Mouse (Mus musculus) ES-E14 (cell line): ENCODE data around the gene Efna1. TPM values are rescaled to one million over a fixed set of nuclear protein-coding genes. Genes with fewer than 3 reads are reported as not detected.

ENCODE experiments used
- DNase-seq: peaks from one replicate; pipeline ENCODE4 v3.0.0-alpha.2; 2013; ENCODE audit warnings: low read depth, low spot score
- H3K27ac ChIP-seq: 2 replicates; pipeline ENCODE4 v1.5.1; 2012; ENCODE audit warnings: low read depth, mild to moderate bottlenecking, low read length, moderate library complexity, mixed read lengths; ENCODE audit not compliant: poor library complexity, insufficient read depth, severe bottlenecking
- H3K36me3 ChIP-seq: 2 replicates; pipeline ENCODE4 v1.6.1; 2012; ENCODE audit warnings: mild to moderate bottlenecking, low read length, moderate library complexity, mixed read lengths; ENCODE audit not compliant: control insufficient read depth, poor library complexity, insufficient read depth, severe bottlenecking
- H3K4me1 ChIP-seq, 2 experiments: fragments of 150-350 bp in 1 of 2; sonication (generic) in 1 of 2; 2 replicates each; pipeline ENCODE4 v1.6.1; 2012; ENCODE audit warnings: low read length in 2 of 2, mild to moderate bottlenecking in 1 of 2, mixed read lengths in 1 of 2; ENCODE audit not compliant: control insufficient read depth in 2 of 2, insufficient read depth in 2 of 2, poor library complexity in 1 of 2
- H3K4me3 ChIP-seq, 2 experiments: fragments of 150-350 bp in 1 of 2; sonication (generic) in 1 of 2; 2 replicates each; pipeline ENCODE4 v1.5.1; 2012; ENCODE audit warnings: low read length in 2 of 2, low read depth in 1 of 2, mild to moderate bottlenecking in 1 of 2, mixed read lengths in 1 of 2; ENCODE audit not compliant: insufficient read depth in 1 of 2, poor library complexity in 1 of 2, severe bottlenecking in 1 of 2
- H3K9ac ChIP-seq: 2 replicates; pipeline ENCODE4 v1.6.1; 2012; ENCODE audit warnings: low read depth, mild to moderate bottlenecking, low read length, mixed read lengths; ENCODE audit not compliant: poor library complexity, insufficient read depth, severe bottlenecking
- H3K9me3 ChIP-seq: fragments of 150-350 bp; sonication (generic); 2 replicates; pipeline ENCODE4 v1.6.1; 2012; ENCODE audit warnings: low read depth, mild to moderate bottlenecking, low read length; ENCODE audit not compliant: control insufficient read depth, insufficient read depth
- CHD2 ChIP-seq: IDR thresholded peaks from 2 replicates; pipeline ENCODE4 v1.6.1; 2014; ENCODE audit warnings: mild to moderate bottlenecking, low read depth, low read length, inconsistent platforms
- HCFC1 ChIP-seq: IDR thresholded peaks from 2 replicates; pipeline ENCODE4 v1.6.1; 2012; ENCODE audit warnings: low read length, inconsistent platforms, borderline replicate concordance; ENCODE audit not compliant: insufficient read depth
- MAFK ChIP-seq: IDR thresholded peaks from 2 replicates; pipeline ENCODE4 v1.6.1; 2014; ENCODE audit warnings: mild to moderate bottlenecking, low read depth, low read length, inconsistent platforms; ENCODE audit not compliant: insufficient read depth
- ZC3H11A ChIP-seq: IDR thresholded peaks from 2 replicates; pipeline ENCODE4 v1.6.1; 2012; ENCODE audit warnings: low read depth, mild to moderate bottlenecking, inconsistent platforms, low read length, borderline replicate concordance
- ZNF384 ChIP-seq: IDR thresholded peaks from 2 replicates; pipeline ENCODE4 v1.6.1; 2012; ENCODE audit warnings: low read depth, low read length, inconsistent platforms
- in situ Hi-C, 2 experiments: fragments of 600-800 bp; cut with MboI; formaldehyde crosslinking; loops; one replicate each; pipeline ENCODE4 v1.15.1; 2025; ENCODE audit warnings: low sequenced_read_pairs in 2 of 2, inconsistent platforms in 1 of 2; ENCODE audit not compliant: unreplicated experiment in 2 of 2
- total RNA-seq: library from RNA; depleted of rRNA; stranded (reverse); fragments of 300-350 nt; gene quantifications from 2 replicates; pipeline ENCODE4 v1.2.3, GENCODE M21; 2012

Gene Efna1
- total RNA-seq, 1 experiment: 2.1 TPM

DNA sequence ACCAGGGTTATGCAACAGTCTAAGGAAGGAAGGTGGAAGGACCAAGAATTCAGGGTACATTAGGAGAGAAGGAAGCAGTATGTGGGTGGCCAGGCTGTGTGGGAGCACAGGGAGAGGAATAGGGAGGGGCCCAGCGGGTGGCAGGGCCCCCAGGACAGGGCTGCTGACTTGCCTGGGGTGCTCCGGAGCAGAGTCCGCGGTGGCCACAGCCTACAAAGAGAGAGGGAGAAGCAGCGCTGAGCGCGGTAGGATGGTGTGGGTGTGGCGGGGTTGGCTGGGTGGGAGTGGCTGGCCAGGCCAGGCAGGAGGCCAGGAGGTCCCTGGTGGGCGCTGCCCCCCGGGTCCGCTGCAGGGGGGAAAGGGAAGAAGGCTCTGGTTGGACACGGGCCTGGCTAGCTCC, 42.4 kb downstream of the Efna1 start:
- H3K4me1 ChIP-seq: peaks cover 2 to 9% of the 10 kb centered on the region in 2 experiments; a peak in 2 of 4 replicates
- DNase-seq: no peak
- TF ChIP-seq ZC3H11A (no peak), CHD2 (no peak), MAFK (no peak), ZNF384 (no peak), HCFC1 (no peak)
- no peak overlapping the region for H3K27ac ChIP-seq
- H3K9me3 ChIP-seq: no peaks in the 10 kb centered on the region
- H3K9ac ChIP-seq: no peak overlapping the region
- peaks cover 8% of the 10 kb centered on the region for H3K36me3 ChIP-seq
- in situ Hi-C loops: no loop called here
- no peak overlapping the region for H3K4me3 ChIP-seq

GRCm38 (mm10) chr3:89237682-89238081, 43.3 kb downstream of the Efna1 start:
- TF ChIP-seq ZNF384: no peak
- no peak for TF ChIP-seq CHD2
- no peak for TF ChIP-seq ZC3H11A
- TF ChIP-seq MAFK: no peak
- no peak for TF ChIP-seq HCFC1
- H3K4me3 ChIP-seq: peak overlapping the region; percentile 34 to 36; a peak in 3 of 4 replicates
- DNase-seq: no peak
- H3K9ac ChIP-seq: peak overlapping the region; percentile 34; the same call in 1 of the 2 replicates
- no peak overlapping the region for H3K27ac ChIP-seq
- H3K9me3 ChIP-seq: no peaks in the 10 kb centered on the region
- in situ Hi-C loops: no loop called here
- H3K4me1 ChIP-seq: peaks cover 2 to 10% of the 10 kb centered on the region in 2 experiments; a peak in 2 of 4 replicates
- H3K36me3 ChIP-seq: peaks cover 8% of the 10 kb centered on the region

- Histone ChIP-seq H3K27ac (no peak overlapping the region), H3K4me3 (0 out of 4 replicates have a peak overlapping the region, but pooled peaks of 1 of the 2 experiments have one; percentile 4), H3K36me3 (peaks cover 4% of the 10 kb centered on the region), H3K9me3 (no peaks in the 10 kb centered on the region), H3K9ac (no peak overlapping the region), H3K4me1 (peaks cover 2 to 15% of the 10 kb centered on the region in 2 experiments; a peak in 2 of 4 replicates)
- TF ChIP-seq CHD2 (no peak), MAFK (no peak), ZC3H11A (no peak), ZNF384 (no peak), HCFC1 (no peak)
- in situ Hi-C loops: no loop called here
- DNase-seq: no peak
Observed at GRCm38 (mm10) chr3:89236516-89236915, 44.4 kb downstream of the Efna1 start.

DNA sequence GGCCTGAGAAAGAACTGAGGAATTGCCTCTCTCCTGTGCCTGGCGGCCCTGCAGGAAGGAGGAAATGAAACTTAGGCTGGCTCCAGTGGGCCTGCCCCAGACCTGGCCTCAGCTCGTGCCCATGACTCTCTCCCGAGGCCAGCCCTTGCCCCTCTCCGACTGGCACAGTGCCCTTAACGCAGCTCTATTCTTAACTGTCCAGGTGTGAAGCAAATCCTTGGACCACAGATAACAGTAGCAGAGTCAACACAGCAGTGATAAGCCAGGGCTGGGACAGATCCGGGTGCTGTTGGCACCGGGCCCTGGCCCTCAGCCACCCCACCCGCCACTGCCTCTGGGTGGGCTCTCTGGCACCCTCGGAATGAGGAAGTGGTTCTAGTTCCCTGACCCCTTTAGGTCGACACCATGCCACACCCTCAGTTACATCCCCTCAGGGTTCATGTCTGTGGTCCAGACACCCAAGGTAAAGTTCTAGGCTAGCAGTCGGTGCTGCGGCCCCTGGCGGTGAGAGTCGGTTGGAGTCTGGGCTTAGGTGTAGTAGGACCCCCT, 47.3 kb downstream of the Efna1 start:
- no peak overlapping the region for H3K27ac ChIP-seq
- H3K9ac ChIP-seq: no peak overlapping the region
- no peak overlapping the region for H3K4me3 ChIP-seq
- no peaks in the 10 kb centered on the region for H3K9me3 ChIP-seq
- H3K4me1 ChIP-seq: peaks cover 6 to 20% of the 10 kb centered on the region in 2 experiments; a peak in 2 of 4 replicates
- peaks cover 4% of the 10 kb centered on the region for H3K36me3 ChIP-seq
- TF ChIP-seq ZNF384 (no peak), HCFC1 (no peak), MAFK (no peak), ZC3H11A (no peak), CHD2 (no peak)
- in situ Hi-C loops: no loop called here
- DNase-seq: no peak

DNA sequence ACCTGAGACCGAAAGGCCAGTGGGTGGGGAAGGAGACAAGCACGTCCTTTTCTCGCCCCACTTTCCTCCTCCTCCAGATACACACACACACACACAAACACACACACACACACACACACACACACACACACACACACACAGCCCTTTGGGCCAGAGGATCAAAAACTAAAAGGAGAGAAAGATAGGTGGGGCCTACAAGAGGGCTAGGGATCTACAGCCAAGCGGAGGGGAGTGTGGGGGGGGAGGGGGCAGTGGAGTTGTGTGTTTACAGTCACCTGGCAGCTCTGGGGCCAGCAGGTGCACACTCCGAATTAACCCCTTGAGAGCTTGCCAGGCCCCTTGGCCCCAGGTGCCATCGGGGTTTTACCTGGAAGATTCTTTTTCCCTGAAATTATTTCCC, 48.3 kb downstream of the Efna1 start:
- no peak overlapping the region for H3K4me3 ChIP-seq
- H3K27ac ChIP-seq: no peak overlapping the region
- TF ChIP-seq ZC3H11A (no peak), ZNF384 (no peak), MAFK (no peak), HCFC1 (no peak)
- peaks cover 3% of the 10 kb centered on the region; the same call in 1 of the 2 replicates for H3K36me3 ChIP-seq
- H3K9ac ChIP-seq: no peak overlapping the region
- no peaks in the 10 kb centered on the region for H3K9me3 ChIP-seq
- DNase-seq: no peak
- in situ Hi-C loops: no loop called here
- H3K4me1 ChIP-seq: peaks cover 8 to 23% of the 10 kb centered on the region in 2 experiments; a peak in 3 of 4 replicates
